Mouse (Mus musculus) midbrain, embryonic 13.5 days (tissue): ENCODE data around the gene Ntrk2. TPM values are rescaled to one million over a fixed set of nuclear protein-coding genes. Genes with fewer than 3 reads are reported as not detected.

Experiments
- ATAC-seq: fragments of 200-750 bp; cut with Nextera tagmentation; 2 replicates; pipeline ENCODE4 v1.8.0; 2017; ENCODE audit warnings: mild to moderate bottlenecking, moderate TSS enrichment, moderate library complexity
- H3K27ac ChIP-seq: fragments of 300-500 bp; sonication (generic); 2 replicates; pipeline ENCODE4 v1.5.1; 2015; ENCODE audit warnings: inconsistent platforms, mild to moderate bottlenecking, moderate library complexity
- H3K27me3 ChIP-seq: fragments of 300-500 bp; sonication (generic); 2 replicates; pipeline ENCODE4 v1.6.1; 2015; ENCODE audit warnings: mild to moderate bottlenecking, inconsistent platforms
- H3K36me3 ChIP-seq: fragments of 300-500 bp; sonication (generic); 2 replicates; pipeline ENCODE4 v1.6.1; 2015; ENCODE audit warnings: mild to moderate bottlenecking, inconsistent platforms
- H3K4me1 ChIP-seq: fragments of 300-500 bp; sonication (generic); replicated peaks from 2 replicates; pipeline ENCODE4 v1.6.1; 2015; ENCODE audit warnings: inconsistent platforms
- H3K4me2 ChIP-seq: fragments of 300-500 bp; sonication (generic); replicated peaks from 2 replicates; pipeline ENCODE4 v1.6.1; 2015; ENCODE audit warnings: moderate library complexity, mild to moderate bottlenecking, inconsistent platforms
- H3K4me3 ChIP-seq: fragments of 300-500 bp; sonication (generic); replicated peaks from 2 replicates; pipeline ENCODE4 v1.5.1; 2015; ENCODE audit warnings: mild to moderate bottlenecking, inconsistent platforms
- H3K9ac ChIP-seq: fragments of 300-500 bp; sonication (generic); replicated peaks from 2 replicates; pipeline ENCODE4 v1.6.1; 2015; ENCODE audit warnings: mild to moderate bottlenecking, inconsistent platforms
- H3K9me3 ChIP-seq: fragments of 300-500 bp; sonication (generic); 2 replicates; pipeline ENCODE4 v1.6.1; 2016; ENCODE audit warnings: mild to moderate bottlenecking, inconsistent platforms
- WGBS: fragments of 180-500 bp; shearing (Covaris S2); methylation state at CpG from one replicate; pipeline ENCODE4 v1.1.7; 2015; 5-methylcytosine and 5-hydroxymethylcytosine counted together
- polyA plus RNA-seq: library from polyadenylated mRNA; unstranded; fragments of >200 nt; fragmentation: Nextera tagmentation; extraction: Ambion mirVana; gene quantifications from 2 replicates; pipeline ENCODE4 v1.2.1, GENCODE M21; 2015

Ntrk2 gene
- polyA plus RNA-seq, 1 experiment from 2014 or later: 78.5 TPM

GRCm38 (mm10) chr13:59164015-59164414, 357.6 kb downstream of the Ntrk2 start:
- Histone ChIP-seq H3K36me3 (no peaks in the 10 kb centered on the region), H3K27ac (no peak overlapping the region), H3K9ac (no peak overlapping the region), H3K4me1 (no peaks in the 10 kb centered on the region), H3K27me3 (no peaks in the 10 kb centered on the region), H3K4me3 (no peak overlapping the region), H3K4me2 (no peak overlapping the region), H3K9me3 (no peaks in the 10 kb centered on the region)
- ATAC-seq: no peak
- WGBS: 90% methylated on average over 8 of the region's 8 CpGs

DNA sequence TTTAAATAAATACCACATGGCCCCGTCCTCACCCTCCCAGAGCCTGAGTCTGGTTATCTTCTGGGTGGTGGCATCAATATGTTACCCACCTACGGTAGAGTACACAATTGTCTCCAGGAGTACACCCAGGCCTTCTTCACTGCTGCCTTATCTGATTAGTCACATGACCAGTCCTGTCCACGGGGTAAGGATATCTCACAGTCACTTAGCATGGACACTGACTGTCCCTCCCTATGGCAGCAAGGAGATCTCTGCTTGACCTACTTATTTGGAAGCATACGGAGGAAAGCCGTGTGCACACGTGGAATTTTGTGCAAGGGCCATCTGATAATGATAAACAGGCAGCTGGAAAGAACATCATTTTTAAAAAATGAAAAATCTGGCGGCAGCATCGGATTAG, 367.5 kb downstream of the Ntrk2 start:
- Histone ChIP-seq H3K9ac (no peak overlapping the region), H3K4me2 (no peak overlapping the region), H3K4me1 (no peaks in the 10 kb centered on the region; the same call in 1 of the 2 replicates), H3K4me3 (no peak overlapping the region), H3K9me3 (no peaks in the 10 kb centered on the region), H3K36me3 (no peaks in the 10 kb centered on the region), H3K27me3 (no peaks in the 10 kb centered on the region), H3K27ac (no peak overlapping the region)
- no peak for ATAC-seq
- 87% methylated on average over 8 of the region's 8 CpGs for WGBS

DNA sequence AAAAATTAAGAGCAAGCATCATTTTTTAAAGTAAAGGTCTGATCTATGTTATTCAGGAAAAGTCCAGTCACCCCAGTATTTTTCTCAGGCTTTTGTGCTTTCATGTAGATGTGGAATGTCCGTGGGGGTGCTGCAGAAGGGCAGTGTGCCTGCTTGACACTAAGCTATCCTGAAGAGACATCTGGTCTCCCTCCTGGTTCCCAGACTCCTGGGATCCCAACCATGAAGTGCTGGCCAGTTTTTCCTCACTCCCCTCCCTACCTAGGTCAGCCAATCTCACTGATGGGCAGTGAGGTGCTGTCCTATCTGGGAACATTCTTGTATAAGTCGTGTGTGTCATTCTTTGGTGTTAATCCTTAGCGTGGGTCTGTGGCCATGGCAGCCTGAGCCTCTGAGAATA, 369.7 kb downstream of the Ntrk2 start:
- 58% methylated on average over 3 of the region's 3 CpGs for WGBS
- Histone ChIP-seq H3K9me3 (no peaks in the 10 kb centered on the region), H3K27me3 (no peaks in the 10 kb centered on the region), H3K4me1 (peaks cover 7% of the 10 kb centered on the region), H3K9ac (no peak overlapping the region), H3K4me3 (no peak overlapping the region), H3K27ac (no peak overlapping the region), H3K4me2 (no peak overlapping the region), H3K36me3 (no peaks in the 10 kb centered on the region)
- no peak for ATAC-seq

DNA sequence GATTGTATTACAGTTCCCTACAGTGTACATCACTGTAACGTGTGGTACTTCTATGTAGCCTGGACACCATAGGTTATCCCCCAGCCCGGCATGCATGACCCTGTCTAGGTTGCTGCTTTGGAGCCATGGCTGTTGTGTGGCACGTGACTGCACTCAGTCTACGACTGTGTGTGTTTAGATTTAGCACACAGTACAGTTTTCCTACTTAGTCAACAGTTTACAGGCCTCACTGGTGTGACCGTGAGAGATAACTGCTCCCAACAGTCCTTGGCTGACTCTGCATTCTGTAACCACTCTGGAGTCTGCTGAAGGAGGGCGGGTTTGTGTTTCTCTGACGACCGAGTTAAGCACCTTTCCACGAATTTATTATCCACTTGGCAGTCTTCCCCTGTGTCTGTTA, 370.1 kb downstream of the Ntrk2 start:
- Histone ChIP-seq H3K36me3 (no peaks in the 10 kb centered on the region), H3K9ac (no peak overlapping the region), H3K27ac (no peak overlapping the region), H3K4me2 (no peak overlapping the region), H3K4me1 (peaks cover 10% of the 10 kb centered on the region), H3K27me3 (no peaks in the 10 kb centered on the region), H3K9me3 (no peaks in the 10 kb centered on the region), H3K4me3 (no peak overlapping the region)
- 0 out of 2 replicates have a peak, but pooled peaks have one; percentile 34 for ATAC-seq
- WGBS: 85% methylated on average over 9 of the region's 9 CpGs

- Histone ChIP-seq H3K36me3 (no peaks in the 10 kb centered on the region), H3K9me3 (no peaks in the 10 kb centered on the region), H3K27ac (no peak overlapping the region), H3K4me1 (peaks cover 10% of the 10 kb centered on the region), H3K4me3 (no peak overlapping the region), H3K27me3 (no peaks in the 10 kb centered on the region), H3K4me2 (no peak overlapping the region), H3K9ac (no peak overlapping the region)
- 74% methylated on average over 9 of the region's 9 CpGs for WGBS
- ATAC-seq: no peak
These were observed 370.6 kb downstream of the Ntrk2 start for GRCm38 (mm10) chr13:59177003-59177402.

GRCm38 (mm10) chr13:59179986-59180385, 373.6 kb downstream of the Ntrk2 start:
- peaks cover 10% of the 10 kb centered on the region for H3K4me1 ChIP-seq
- no peaks in the 10 kb centered on the region for H3K36me3 ChIP-seq
- H3K27me3 ChIP-seq: no peaks in the 10 kb centered on the region
- no peak overlapping the region for H3K4me3 ChIP-seq
- H3K4me2 ChIP-seq: no peak overlapping the region
- H3K9ac ChIP-seq: no peak overlapping the region
- H3K27ac ChIP-seq: no peak overlapping the region
- 61% methylated on average over 4 of the region's 4 CpGs for WGBS
- no peak for ATAC-seq
- H3K9me3 ChIP-seq: no peaks in the 10 kb centered on the region

DNA sequence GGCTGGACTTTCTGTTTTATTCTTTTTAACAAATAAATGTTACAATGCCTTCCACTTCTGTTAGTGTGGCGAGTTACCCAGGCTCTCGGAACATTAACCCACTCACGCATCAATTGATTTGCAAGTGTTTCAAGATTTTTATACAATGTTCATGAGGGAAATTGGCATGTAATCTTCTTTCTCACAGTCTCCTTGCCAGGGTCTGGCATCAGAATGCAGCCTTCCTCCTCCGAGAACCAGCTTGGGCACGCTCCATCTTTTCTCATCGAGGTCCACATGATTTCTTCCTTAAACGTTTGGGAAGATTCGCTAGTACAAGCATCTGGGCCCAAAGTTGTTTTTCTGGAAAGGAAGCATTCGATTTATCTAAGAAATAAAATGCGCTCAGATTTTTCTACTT, 374.4 kb downstream of the Ntrk2 start:
- Histone ChIP-seq H3K9ac (no peak overlapping the region), H3K36me3 (no peaks in the 10 kb centered on the region), H3K27me3 (no peaks in the 10 kb centered on the region), H3K27ac (no peak overlapping the region), H3K4me3 (no peak overlapping the region), H3K4me1 (peaks cover 10% of the 10 kb centered on the region), H3K9me3 (no peaks in the 10 kb centered on the region), H3K4me2 (0 out of 2 replicates have a peak overlapping the region, but pooled peaks have one; percentile 4)
- WGBS: 58% methylated on average over 10 of the region's 10 CpGs
- no peak for ATAC-seq

DNA sequence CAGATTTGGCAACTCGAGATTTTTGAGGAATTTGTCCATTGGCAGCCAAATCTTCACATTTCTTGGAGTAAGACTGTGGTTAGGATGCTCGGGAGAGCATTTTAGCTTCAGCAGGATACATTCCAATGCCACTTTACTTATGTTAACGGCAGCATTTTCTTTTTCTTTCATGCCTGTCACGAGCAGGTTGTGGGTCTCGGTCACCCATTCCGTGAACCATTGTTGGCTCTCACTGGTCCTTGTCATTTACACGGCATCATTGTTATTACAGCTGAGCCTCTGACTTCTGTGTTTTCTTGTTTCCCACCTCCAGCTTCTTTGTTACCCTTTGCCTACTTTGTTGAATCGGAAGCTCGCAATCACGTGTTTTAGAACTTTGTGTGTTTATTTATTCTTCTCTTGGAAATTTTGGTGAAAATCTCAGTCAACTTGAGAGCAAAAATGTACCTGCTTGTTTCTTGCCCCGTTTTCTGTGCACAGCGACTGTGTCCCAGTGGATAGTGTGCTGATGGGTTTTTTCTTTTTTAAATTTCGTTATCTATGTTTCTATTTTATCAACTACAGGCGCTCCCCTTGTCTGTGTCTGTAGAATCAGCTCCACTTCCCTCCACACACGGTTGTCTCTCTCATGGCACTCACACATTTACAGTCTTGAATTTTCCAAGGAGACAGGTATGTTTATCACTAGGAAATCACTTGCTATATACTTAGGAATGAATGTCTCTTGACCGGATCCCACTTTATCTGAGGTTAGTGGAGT, 375.0 kb downstream of the Ntrk2 start:
- Histone ChIP-seq H3K4me2 (0 out of 2 replicates have a peak overlapping the region, but pooled peaks have one; percentile 4), H3K27ac (no peak overlapping the region), H3K36me3 (no peaks in the 10 kb centered on the region), H3K9me3 (no peaks in the 10 kb centered on the region), H3K27me3 (no peaks in the 10 kb centered on the region), H3K4me3 (no peak overlapping the region), H3K9ac (no peak overlapping the region), H3K4me1 (peaks cover 10% of the 10 kb centered on the region)
- ATAC-seq: no peak
- 48% methylated on average over 16 of the region's 16 CpGs for WGBS

DNA sequence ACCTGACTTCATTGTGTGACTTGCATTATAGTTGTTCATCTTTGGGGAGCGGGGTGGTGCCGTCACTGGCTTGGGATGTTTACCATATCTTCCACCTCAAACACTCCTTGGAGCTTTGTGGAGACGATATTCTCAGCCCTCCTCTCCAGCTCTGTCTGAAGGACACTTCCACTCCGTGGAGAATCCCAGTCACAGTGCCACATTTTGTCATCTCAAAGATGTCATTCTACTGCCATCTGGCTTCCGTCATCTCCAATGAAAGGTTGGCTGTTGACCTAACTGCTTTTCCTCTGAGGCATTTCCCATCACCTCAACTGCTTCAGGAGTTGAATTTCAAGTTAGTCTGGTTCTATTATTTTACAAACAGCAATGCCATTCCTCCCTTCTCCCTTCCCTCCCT, 376.3 kb downstream of the Ntrk2 start:
- peaks cover 10% of the 10 kb centered on the region for H3K4me1 ChIP-seq
- WGBS: 50% methylated on average over 5 of the region's 5 CpGs
- H3K36me3 ChIP-seq: no peaks in the 10 kb centered on the region
- H3K27me3 ChIP-seq: no peaks in the 10 kb centered on the region
- H3K9ac ChIP-seq: no peak overlapping the region
- no peaks in the 10 kb centered on the region for H3K9me3 ChIP-seq
- no peak overlapping the region for H3K27ac ChIP-seq
- H3K4me2 ChIP-seq: no peak overlapping the region
- H3K4me3 ChIP-seq: no peak overlapping the region
- ATAC-seq: no peak

Other genes starting within 250 kb of the Ntrk2 start
- not detected in 2 replicates for gene Slc28a3, start 195.7 kb upstream of the Ntrk2 start, polyA plus RNA-seq